Mouse (Mus musculus) kidney, adult 2 months (tissue): ENCODE measurements around the gene Dlg2.

Experiments
- CTCF ChIP-seq: fragments of 200-500 bp; conservative IDR thresholded peaks from 2 replicates; pipeline ENCODE4 v1.5.1; 2011; ENCODE audit warnings: low read depth, mild to moderate bottlenecking, control low read depth, low read length, moderate library complexity, mixed read lengths; ENCODE audit not compliant: insufficient read depth, insufficient read length
- POLR2A ChIP-seq: fragments of 200-500 bp; IDR thresholded peaks from one replicate; pipeline ENCODE4 v1.6.1; 2011; ENCODE audit warnings: low read depth, low read length, control low read depth

- TF ChIP-seq POLR2A = no peak
- TF ChIP-seq CTCF = no peak
Observed at GRCm38 (mm10) chr7:92463080-92463877, 1986.8 kb downstream of the Dlg2 start.
